Mouse (Mus musculus) bone marrow macrophage, adult 2 months (primary cell): ENCODE measurements around the gene Ceacam9.

Source experiments
- CTCF ChIP-seq: IDR thresholded peaks from 2 replicates; pipeline ENCODE4 v1.5.1; 2012; ENCODE audit warnings: low read depth, mild to moderate bottlenecking, low read length, moderate library complexity
- POLR2A ChIP-seq: IDR thresholded peaks from 2 replicates; pipeline ENCODE4 v1.6.1; 2012; ENCODE audit warnings: mild to moderate bottlenecking, low read depth, low read length, borderline replicate concordance

- TF ChIP-seq CTCF (no peak), POLR2A (no peak)
Observed at GRCm38 (mm10) chr7:16673823-16674222, 47.9 kb upstream of the Ceacam9 start.
